Mouse (Mus musculus) spleen, adult 2 months (tissue): ENCODE results near the gene Il1rl2.

Experiments used
- CTCF ChIP-seq: fragments of 200-500 bp; IDR thresholded peaks from 2 replicates; pipeline ENCODE4 v1.5.1; 2011; ENCODE audit warnings: mild to moderate bottlenecking, inconsistent platforms; ENCODE audit not compliant: insufficient read depth, insufficient read length, insufficient replicate concordance; ENCODE audit errors: extremely low read depth
- POLR2A ChIP-seq: fragments of 200-500 bp; IDR thresholded peaks from 2 replicates; pipeline ENCODE4 v1.6.1; 2011; ENCODE audit warnings: low read depth, low read length, inconsistent platforms

DNA sequence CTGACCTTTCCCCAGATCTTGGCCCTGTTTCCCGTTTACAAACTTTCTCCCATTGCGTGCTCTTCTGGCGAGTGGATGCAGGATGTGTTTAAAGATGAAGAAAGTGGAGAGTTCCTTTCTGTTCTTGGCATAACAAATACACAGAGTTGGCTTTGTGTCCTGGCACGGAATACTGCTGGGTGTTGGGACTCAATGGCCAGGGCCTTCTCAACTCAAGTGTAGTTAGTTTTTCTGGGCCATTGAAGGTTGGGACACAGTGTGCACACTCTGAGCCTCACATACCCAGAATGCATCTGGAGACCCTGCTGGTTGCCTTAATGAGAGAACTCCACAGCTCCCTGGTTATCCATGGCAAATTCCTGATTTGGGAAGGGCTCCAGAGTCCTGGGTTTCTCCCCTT is 50.7 kb downstream of the Il1rl2 start:
- no peak for TF ChIP-seq POLR2A
- no peak for TF ChIP-seq CTCF
